Mouse (Mus musculus) thymus, adult 18-20 months (tissue): ENCODE results near the gene Zdhhc13.

Source experiments
- DNase-seq, 2 experiments: peaks; one replicate each; pipeline ENCODE4 v3.0.0; 2022; ENCODE audit warnings: mixed read lengths in 2 of 2

Gene Zdhhc13

GRCm38 (mm10) chr7:48788348-48788747 is 455 bp upstream of the Zdhhc13 start:
- DNase-seq, result no peak

- DNase-seq, result no peak
Observed at GRCm38 (mm10) chr7:48790117-48790516, 1.3 kb downstream of the Zdhhc13 start.

GRCm38 (mm10) chr7:48791412-48791811 is 2.6 kb downstream of the Zdhhc13 start:
- no peak for DNase-seq

- peak; percentile 10 to 25 for DNase-seq
Observed at GRCm38 (mm10) chr7:48795130-48795529, 6.3 kb downstream of the Zdhhc13 start.

GRCm38 (mm10) chr7:48803381-48803780 is 14.6 kb downstream of the Zdhhc13 start:
- no peak for DNase-seq

- no peak for DNase-seq
Observed at GRCm38 (mm10) chr7:48806587-48806986, 17.8 kb downstream of the Zdhhc13 start.

GRCm38 (mm10) chr7:48810652-48811051 is 21.8 kb downstream of the Zdhhc13 start:
- no peak for DNase-seq

- no peak for DNase-seq
Observed at GRCm38 (mm10) chr7:48812358-48812757, 23.6 kb downstream of the Zdhhc13 start.

- no peak for DNase-seq
Observed at GRCm38 (mm10) chr7:48813594-48813993, 24.8 kb downstream of the Zdhhc13 start.

- DNase-seq, result no peak
Observed at GRCm38 (mm10) chr7:48821654-48822053, 32.9 kb downstream of the Zdhhc13 start.

GRCm38 (mm10) chr7:48823621-48824020 is 34.8 kb downstream of the Zdhhc13 start:
- DNase-seq, result no peak

GRCm38 (mm10) chr7:48824671-48825070 is 35.9 kb downstream of the Zdhhc13 start:
- DNase-seq, result no peak

- no peak for DNase-seq
Observed at GRCm38 (mm10) chr7:48825170-48825569, 36.4 kb downstream of the Zdhhc13 start.

GRCm38 (mm10) chr7:48829177-48829910 is 40.5 kb downstream of the Zdhhc13 start:
- no peak for DNase-seq

GRCm38 (mm10) chr7:48830395-48830794 is 41.6 kb downstream of the Zdhhc13 start:
- DNase-seq, result no peak

GRCm38 (mm10) chr7:48832735-48833134 is 43.9 kb downstream of the Zdhhc13 start:
- DNase-seq, result no peak

- DNase-seq, result no peak
Observed at GRCm38 (mm10) chr7:48834371-48834970, 45.7 kb downstream of the Zdhhc13 start.

- no peak for DNase-seq
Observed at GRCm38 (mm10) chr7:48834989-48835626, 46.3 kb downstream of the Zdhhc13 start.

GRCm38 (mm10) chr7:48836949-48837348 is 48.1 kb downstream of the Zdhhc13 start:
- DNase-seq, result no peak

- no peak for DNase-seq
Observed at GRCm38 (mm10) chr7:48838434-48838833, 49.6 kb downstream of the Zdhhc13 start.

- DNase-seq, result no peak
Observed at GRCm38 (mm10) chr7:48840545-48840944, 51.7 kb downstream of the Zdhhc13 start.

GRCm38 (mm10) chr7:48841538-48841937 is 52.7 kb downstream of the Zdhhc13 start:
- DNase-seq, result no peak

- DNase-seq, result no peak
Observed at GRCm38 (mm10) chr7:48842353-48842752, 53.5 kb downstream of the Zdhhc13 start.

- DNase-seq, result no peak
Observed at GRCm38 (mm10) chr7:48843541-48843940, 54.7 kb downstream of the Zdhhc13 start.
